Mouse (Mus musculus) left cerebral cortex, postnatal 4 days (tissue): ENCODE data around the gene Dapl1. TPM values are rescaled to one million over a fixed set of nuclear protein-coding genes. Genes with fewer than 3 reads are reported as not detected.
A peak's percentile ranks its signal among the peaks of the same experiment; 100 is the strongest.

Source experiments
- DNase-seq: peaks from one replicate; pipeline ENCODE4 v3.0.0-alpha.2; 2022
- intact Hi-C: fragments of 180-260 bp; cut with DNase I; formaldehyde crosslinking; loops from one replicate; pipeline ENCODE4 v1.15.1; 2025
- total RNA-seq, 2 experiments: library from RNA; stranded (reverse); gene quantifications; 2 replicates each; pipeline ENCODE4 v1.2.3; 2021

Gene Dapl1
- total RNA-seq, result under 1 TPM in 1 of 2 experiments, not detected in 1; 0.74 TPM

- intact Hi-C loops, result no loop called here
- peak; percentile 80 for DNase-seq
Observed at GRCm38 (mm10) chr2:59484438-59484837, at the start of gene Dapl1. Gene Dapl1, plus strand, starts transcription at chr2:59484653.

GRCm38 (mm10) chr2:59434820-59435219 is 49.6 kb upstream of the Dapl1 start:
- DNase-seq, result no peak
- intact Hi-C loops, result loop anchor here (10.0 kb wide), 3 partner anchors 610 to 730 kb away; no protein-coding TSS in a partner anchor

GRCm38 (mm10) chr2:59437684-59438393 is 46.6 kb upstream of the Dapl1 start:
- DNase-seq, result peak; percentile 86
- intact Hi-C loops, result loop anchor here (10.0 kb wide), 3 partner anchors 613 to 733 kb away; no protein-coding TSS in a partner anchor

GRCm38 (mm10) chr2:59438479-59438935 is 45.9 kb upstream of the Dapl1 start:
- DNase-seq, result peak; percentile 47
- intact Hi-C loops, result loop anchor here (10.0 kb wide), 3 partner anchors 614 to 734 kb away; no protein-coding TSS in a partner anchor

- intact Hi-C loops, result loop anchor here (10.0 kb wide), 3 partner anchors 615 to 735 kb away; no protein-coding TSS in a partner anchor
- DNase-seq, result no peak
Observed at GRCm38 (mm10) chr2:59439824-59440223, 44.6 kb upstream of the Dapl1 start.

- intact Hi-C loops, result no loop called here
- DNase-seq, result peak; percentile 69
Observed at GRCm38 (mm10) chr2:59440481-59440880, 44.0 kb upstream of the Dapl1 start.

- intact Hi-C loops, result no loop called here
- no peak for DNase-seq
Observed at GRCm38 (mm10) chr2:59441681-59442080, 42.8 kb upstream of the Dapl1 start.

- peak; percentile 70 for DNase-seq
- intact Hi-C loops, result no loop called here
Observed at GRCm38 (mm10) chr2:59446671-59447070, 37.8 kb upstream of the Dapl1 start.

GRCm38 (mm10) chr2:59447712-59448111 is 36.7 kb upstream of the Dapl1 start:
- intact Hi-C loops, result no loop called here
- DNase-seq, result no peak

- intact Hi-C loops, result no loop called here
- no peak for DNase-seq
Observed at GRCm38 (mm10) chr2:59448516-59448915, 35.9 kb upstream of the Dapl1 start.

- DNase-seq, result no peak
- intact Hi-C loops, result no loop called here
Observed at GRCm38 (mm10) chr2:59448921-59449320, 35.5 kb upstream of the Dapl1 start.

GRCm38 (mm10) chr2:59451675-59452074 is 32.8 kb upstream of the Dapl1 start:
- DNase-seq, result no peak
- intact Hi-C loops, result no loop called here

- no peak for DNase-seq
- intact Hi-C loops, result no loop called here
Observed at GRCm38 (mm10) chr2:59452102-59452501, 32.4 kb upstream of the Dapl1 start.

- intact Hi-C loops, result no loop called here
- DNase-seq, result no peak
Observed at GRCm38 (mm10) chr2:59462086-59462485, 22.4 kb upstream of the Dapl1 start.

- peak; percentile 67 for DNase-seq
- intact Hi-C loops, result no loop called here
Observed at GRCm38 (mm10) chr2:59463428-59464182, 20.8 kb upstream of the Dapl1 start.

GRCm38 (mm10) chr2:59465671-59466070 is 18.8 kb upstream of the Dapl1 start:
- no peak for DNase-seq
- intact Hi-C loops, result no loop called here

- no peak for DNase-seq
- intact Hi-C loops, result no loop called here
Observed at GRCm38 (mm10) chr2:59466358-59466757, 18.1 kb upstream of the Dapl1 start.

- intact Hi-C loops, result no loop called here
- no peak for DNase-seq
Observed at GRCm38 (mm10) chr2:59467085-59467484, 17.4 kb upstream of the Dapl1 start.

GRCm38 (mm10) chr2:59467976-59468375 is 16.5 kb upstream of the Dapl1 start:
- no peak for DNase-seq
- intact Hi-C loops, result no loop called here

GRCm38 (mm10) chr2:59469590-59470245 is 14.7 kb upstream of the Dapl1 start:
- intact Hi-C loops, result no loop called here
- DNase-seq, result no peak
